Mouse (Mus musculus): ENCODE results near the gene Clcnkb. TPM values are rescaled to one million over a fixed set of nuclear protein-coding genes. Genes with fewer than 3 reads are reported as not detected.

Gene Clcnkb
- total and polyA plus RNA-seq, 3 experiments, result 0.43 to 2.1 (median 0.57) TPM

- no peak overlapping the region for H3K27ac ChIP-seq
- intact Hi-C loops (cut with DNase I), result no loop called here
Measured at GRCm38 (mm10) chr4:141397861-141398260, 18.0 kb downstream of the Clcnkb start.

GRCm38 (mm10) chr4:141394751-141395150 lies 21.1 kb downstream of the Clcnkb start:
- no peaks in the 10 kb centered on the region for H3K27me3 ChIP-seq (ENCODE audit: control insufficient read depth, insufficient read depth, low read length)
- no peaks in the 10 kb centered on the region for H3K79me2 ChIP-seq (replicated peaks; ENCODE audit: control insufficient read depth, insufficient read depth, low read length)
- WGBS, result 24% methylated on average over 16 of the region's 16 CpGs
- no peak overlapping the region for H3K4me3 ChIP-seq
- no peak overlapping the region for H3K27ac ChIP-seq
- intact Hi-C loops (cut with DNase I), result no loop called here
- no peaks in the 10 kb centered on the region for H3K36me3 ChIP-seq (ENCODE audit: control insufficient read depth, insufficient read depth, low read length)
- TF ChIP-seq POLR2A (IDR thresholded peaks at IDR 0.05; ENCODE audit: insufficient read depth, low read depth, low read length) (no peak), CTCF (IDR thresholded peaks at IDR 0.05) (no peak), EP300 (IDR thresholded peaks at IDR 0.05; ENCODE audit: insufficient read depth, low read depth, low read length) (no peak)
- no peak overlapping the region for H3K9ac ChIP-seq (ENCODE audit: low read depth, low read length)
- DNase-seq, result no peak
- H3K4me1 ChIP-seq (ENCODE audit: control insufficient read depth, insufficient read depth, low read length), result no peaks in the 10 kb centered on the region

More at GRCm38 (mm10) chr4:141397861-141398260, 18.0 kb downstream of the Clcnkb start:
- Histone ChIP-seq H3K9ac (ENCODE audit: low read depth, low read length) (no peak overlapping the region), H3K4me1 (ENCODE audit: control insufficient read depth, insufficient read depth, low read length) (no peaks in the 10 kb centered on the region), H3K4me3 (no peak overlapping the region), H3K27me3 (ENCODE audit: control insufficient read depth, insufficient read depth, low read length) (no peaks in the 10 kb centered on the region), H3K79me2 (replicated peaks; ENCODE audit: control insufficient read depth, insufficient read depth, low read length) (no peaks in the 10 kb centered on the region), H3K36me3 (ENCODE audit: control insufficient read depth, insufficient read depth, low read length) (no peaks in the 10 kb centered on the region)
- DNase-seq, result no peak
- 72% methylated on average over 12 of the region's 12 CpGs for WGBS
- TF ChIP-seq CTCF (IDR thresholded peaks at IDR 0.05), result no peak
- TF ChIP-seq POLR2A (IDR thresholded peaks at IDR 0.05; ENCODE audit: insufficient read depth, low read depth, low read length), result no peak
- TF ChIP-seq EP300 (IDR thresholded peaks at IDR 0.05; ENCODE audit: insufficient read depth, low read depth, low read length), result no peak

DNA sequence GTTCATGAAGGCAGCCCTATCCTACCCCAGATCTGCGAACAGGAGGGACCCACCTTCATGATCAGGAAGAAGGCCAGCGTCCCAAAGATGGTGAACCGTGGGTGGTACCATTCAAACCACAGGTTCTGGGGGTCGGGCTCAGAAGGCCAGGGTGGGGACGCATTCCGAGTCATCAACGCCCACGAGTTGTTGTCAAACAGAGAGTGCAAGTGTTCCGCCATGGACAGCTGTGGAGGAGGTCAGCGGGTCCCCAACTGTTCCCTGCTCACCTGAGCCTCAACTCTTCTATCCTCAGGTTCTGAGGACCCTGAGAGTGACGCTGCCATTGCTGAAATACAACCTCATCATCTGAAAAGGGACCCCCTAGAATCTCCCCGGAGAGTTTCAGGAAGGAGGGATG lies 24.5 kb downstream of the Clcnkb start:
- intact Hi-C loops (cut with DNase I), result no loop called here
- 80% methylated on average over 12 of the region's 12 CpGs for whole genome bisulfite sequencing
- Histone ChIP-seq H3K4me1 (ENCODE audit: control insufficient read depth, insufficient read depth, low read length) (no peaks in the 10 kb centered on the region), H3K27me3 (ENCODE audit: control insufficient read depth, insufficient read depth, low read length) (no peaks in the 10 kb centered on the region), H3K4me3 (no peak overlapping the region), H3K79me2 (replicated peaks; ENCODE audit: control insufficient read depth, insufficient read depth, low read length) (no peaks in the 10 kb centered on the region), H3K27ac (no peak overlapping the region), H3K36me3 (ENCODE audit: control insufficient read depth, insufficient read depth, low read length) (no peaks in the 10 kb centered on the region), H3K9ac (ENCODE audit: low read depth, low read length) (no peak overlapping the region)
- no peak for DNase-seq
- no peak for TF ChIP-seq CTCF (IDR thresholded peaks at IDR 0.05)
- no peak for TF ChIP-seq EP300 (IDR thresholded peaks at IDR 0.05; ENCODE audit: insufficient read depth, low read depth, low read length)
- no peak for TF ChIP-seq POLR2A (IDR thresholded peaks at IDR 0.05; ENCODE audit: insufficient read depth, low read depth, low read length)

DNA sequence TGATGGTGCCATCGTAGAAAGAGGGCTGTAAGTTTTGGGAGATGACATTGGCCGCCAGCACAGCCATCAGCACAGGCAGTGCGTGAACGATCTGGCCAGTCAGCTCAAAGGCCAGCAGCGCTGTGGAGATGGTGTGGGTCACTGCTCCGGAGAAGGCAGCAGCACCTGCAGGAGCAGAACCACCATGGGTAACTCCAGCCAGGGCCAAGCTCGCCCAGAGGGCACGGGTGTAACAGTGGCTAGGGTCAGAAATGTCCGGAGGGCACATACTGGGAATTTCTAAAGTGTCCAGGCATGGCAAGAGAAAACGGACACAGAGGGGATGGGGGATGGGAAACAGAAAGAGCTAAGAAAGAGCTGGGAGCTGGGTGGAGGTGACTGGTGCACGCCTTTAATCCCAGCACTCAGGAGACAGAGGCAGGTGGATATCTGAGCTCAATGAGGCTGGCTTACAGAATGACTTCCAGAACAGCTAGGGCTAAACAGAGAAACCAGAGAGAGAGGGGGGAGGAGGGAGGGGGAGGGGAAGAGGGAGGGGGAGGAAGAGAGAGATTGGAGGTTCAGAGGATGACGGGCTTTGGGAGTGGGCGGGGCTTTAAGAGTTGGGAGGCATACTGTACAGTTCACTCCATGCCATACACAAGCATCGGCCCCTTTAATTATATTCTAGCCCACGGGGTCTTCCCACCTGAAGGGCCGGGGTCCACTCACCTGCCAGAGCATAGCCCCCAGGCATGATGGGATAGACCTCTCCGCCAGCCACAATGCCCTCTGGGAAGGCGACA lies 26.3 kb downstream of the Clcnkb start:
- Histone ChIP-seq H3K4me1 (ENCODE audit: control insufficient read depth, insufficient read depth, low read length) (no peaks in the 10 kb centered on the region; the same call in 1 of the 2 replicates), H3K27me3 (ENCODE audit: control insufficient read depth, insufficient read depth, low read length) (no peaks in the 10 kb centered on the region), H3K4me3 (no peak overlapping the region), H3K79me2 (replicated peaks; ENCODE audit: control insufficient read depth, insufficient read depth, low read length) (no peaks in the 10 kb centered on the region), H3K36me3 (ENCODE audit: control insufficient read depth, insufficient read depth, low read length) (no peaks in the 10 kb centered on the region), H3K27ac (no peak overlapping the region), H3K9ac (ENCODE audit: low read depth, low read length) (no peak overlapping the region)
- TF ChIP-seq POLR2A (IDR thresholded peaks at IDR 0.05; ENCODE audit: insufficient read depth, low read depth, low read length) (no peak), EP300 (IDR thresholded peaks at IDR 0.05; ENCODE audit: insufficient read depth, low read depth, low read length) (no peak), CTCF (IDR thresholded peaks at IDR 0.05) (no peak)
- intact Hi-C loops (cut with DNase I), result loop anchor here (5.0 kb wide), 1 partner anchor 468 kb away; no protein-coding TSS in a partner anchor
- WGBS, result 70% methylated on average over 18 of the region's 18 CpGs
- no peak for DNase-seq

- 60% methylated on average over 5 of the region's 5 CpGs for WGBS
- intact Hi-C loops (cut with DNase I), result loop anchor here (5.0 kb wide), 1 partner anchor 469 kb away; no protein-coding TSS in a partner anchor
- DNase-seq, result no peak
Measured at GRCm38 (mm10) chr4:141387933-141388332, 27.9 kb downstream of the Clcnkb start.

GRCm38 (mm10) chr4:141387093-141387784 lies 28.6 kb downstream of the Clcnkb start:
- Histone ChIP-seq H3K36me3 (ENCODE audit: control insufficient read depth, insufficient read depth, low read length) (no peaks in the 10 kb centered on the region), H3K4me1 (ENCODE audit: control insufficient read depth, insufficient read depth, low read length) (no peaks in the 10 kb centered on the region; the same call in 1 of the 2 replicates), H3K79me2 (replicated peaks; ENCODE audit: control insufficient read depth, insufficient read depth, low read length) (no peaks in the 10 kb centered on the region), H3K4me3 (no peak overlapping the region), H3K27ac (no peak overlapping the region), H3K9ac (ENCODE audit: low read depth, low read length) (no peak overlapping the region), H3K27me3 (ENCODE audit: control insufficient read depth, insufficient read depth, low read length) (peaks cover 2% of the 10 kb centered on the region)
- WGBS, result 23% methylated on average over 5 of the region's 5 CpGs
- TF ChIP-seq POLR2A (IDR thresholded peaks at IDR 0.05; ENCODE audit: insufficient read depth, low read depth, low read length) (no peak), EP300 (IDR thresholded peaks at IDR 0.05; ENCODE audit: insufficient read depth, low read depth, low read length) (0 out of 2 replicates have a peak, but pooled peaks have one; percentile 36), CTCF (IDR thresholded peaks at IDR 0.05) (peak; percentile 88)
- intact Hi-C loops (cut with DNase I), result loop anchor here (5.0 kb wide), 1 partner anchor 470 kb away; no protein-coding TSS in a partner anchor
- DNase-seq, result peak; percentile 63 to 81

More at GRCm38 (mm10) chr4:141387933-141388332, 27.9 kb downstream of the Clcnkb start:
- no peak for TF ChIP-seq POLR2A (IDR thresholded peaks at IDR 0.05; ENCODE audit: insufficient read depth, low read depth, low read length)
- Histone ChIP-seq H3K9ac (ENCODE audit: low read depth, low read length) (no peak overlapping the region), H3K27ac (no peak overlapping the region), H3K27me3 (ENCODE audit: control insufficient read depth, insufficient read depth, low read length) (no peaks in the 10 kb centered on the region), H3K79me2 (replicated peaks; ENCODE audit: control insufficient read depth, insufficient read depth, low read length) (no peaks in the 10 kb centered on the region), H3K4me1 (ENCODE audit: control insufficient read depth, insufficient read depth, low read length) (no peaks in the 10 kb centered on the region; the same call in 1 of the 2 replicates), H3K4me3 (no peak overlapping the region), H3K36me3 (ENCODE audit: control insufficient read depth, insufficient read depth, low read length) (no peaks in the 10 kb centered on the region)
